Mouse (Mus musculus): ENCODE results near the gene Cdc20b.
"Not testable (repeated sequence)": the region's sequence is repeated elsewhere in the genome, so short reads cannot be mapped to it uniquely, and the experiment has no call there.

Cdc20b gene

GRCm38 (mm10) chr13:113034950-113035421, at the start of gene Cdc20b:
Gene Cdc20b, plus strand, starts transcription at chr13:113035111.
- no peak for DNase-seq (ENCODE audit: low spot score)

GRCm38 (mm10) chr13:112985605-112986450, 49.1 kb upstream of the Cdc20b start:
- DNase-seq (ENCODE audit: low spot score): no peak

GRCm38 (mm10) chr13:112986451-112986950, 48.4 kb upstream of the Cdc20b start:
- DNase-seq (ENCODE audit: low spot score): no peak

DNA sequence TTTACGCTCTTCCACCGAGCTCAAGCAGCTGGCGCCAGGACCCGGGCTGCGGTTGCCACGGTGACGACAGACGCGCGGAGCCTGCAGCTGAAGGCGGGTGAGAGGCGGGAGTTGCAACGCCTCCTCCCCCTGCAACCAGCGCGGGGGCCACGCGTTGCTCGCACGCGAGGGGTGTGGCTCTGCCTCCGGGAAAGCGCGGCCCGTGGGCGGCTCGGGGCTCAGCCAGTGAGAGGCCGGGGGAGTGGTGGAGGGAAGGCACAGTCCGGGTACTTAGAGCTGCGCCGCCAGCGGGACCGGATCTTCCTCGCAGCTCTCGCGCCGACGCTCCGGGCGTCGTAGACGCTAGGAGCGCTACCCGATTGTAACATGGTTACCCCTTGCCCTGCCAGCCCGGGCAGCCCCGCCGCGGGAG, 47.4 kb upstream of the Cdc20b start, which contains the start of gene Ccno:
Gene Ccno (plus strand): TSS at position 271 of the 412 bp plus-strand sequence.
- DNase-seq (ENCODE audit: low spot score): peak; percentile 92

- DNase-seq (ENCODE audit: low spot score): no peak
Observed at GRCm38 (mm10) chr13:112987991-112988390, 46.9 kb upstream of the Cdc20b start.

- no peak for DNase-seq (ENCODE audit: low spot score)
Observed at GRCm38 (mm10) chr13:112988866-112989265, 46.0 kb upstream of the Cdc20b start.

- DNase-seq (ENCODE audit: low spot score): no peak
Observed at GRCm38 (mm10) chr13:112989541-112989940, 45.4 kb upstream of the Cdc20b start.

DNA sequence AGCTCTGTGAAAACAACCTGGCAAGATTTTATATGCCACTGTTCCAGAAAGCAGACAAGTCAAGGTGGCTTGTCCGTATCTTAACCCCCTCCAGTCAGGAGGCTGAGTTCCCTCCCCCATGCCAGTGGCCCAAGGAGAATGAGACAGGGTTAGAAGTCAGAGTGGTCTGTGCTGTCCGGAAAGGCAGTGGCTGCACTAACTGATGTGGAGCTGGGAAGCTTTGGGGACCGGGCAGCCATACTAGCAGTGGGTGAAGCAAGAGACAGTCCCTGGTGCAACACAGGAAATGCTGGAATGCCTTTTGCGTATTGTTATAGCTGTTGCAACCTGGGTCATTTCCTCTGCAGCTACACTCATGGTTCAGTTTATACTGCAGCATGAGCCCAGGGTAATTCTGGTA, 44.6 kb upstream of the Cdc20b start:
- no peak for DNase-seq (ENCODE audit: low spot score)

DNA sequence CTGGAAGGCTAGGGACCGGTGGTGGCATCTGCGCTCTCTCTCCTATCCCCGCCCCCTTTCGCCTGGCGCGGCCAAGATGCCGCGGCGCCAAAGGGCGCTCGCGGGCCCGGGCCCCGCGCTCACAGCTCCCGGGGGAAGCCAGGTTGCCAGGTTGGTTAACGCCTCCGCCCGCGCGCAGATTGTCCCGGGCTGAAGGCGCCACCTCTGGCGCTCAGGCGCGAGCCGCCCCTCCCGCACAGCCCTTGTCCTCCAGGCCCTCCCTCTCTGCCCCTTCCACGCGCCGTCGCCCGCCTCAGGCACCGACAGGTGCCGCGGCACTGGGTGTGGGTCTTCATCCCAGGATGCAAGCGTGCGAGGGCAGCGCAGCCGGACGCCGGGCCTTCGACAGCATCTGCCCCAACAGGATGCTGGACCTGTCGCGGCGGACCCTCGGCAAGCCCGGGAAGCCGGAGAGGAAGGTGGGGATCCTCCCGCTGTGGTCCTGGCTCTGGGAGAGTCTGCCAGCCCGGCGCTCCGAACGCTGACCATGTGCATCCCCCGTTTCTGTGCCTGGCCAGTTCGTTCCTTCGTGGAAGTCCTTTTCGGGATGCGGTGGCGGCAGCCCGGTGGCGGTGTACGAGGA, 41.3 kb upstream of the Cdc20b start, which contains the start of gene Mcidas:
Gene Mcidas (plus strand): TSS at position 315 of the 622 bp plus-strand sequence.
- no peak for DNase-seq (ENCODE audit: low spot score)

DNA sequence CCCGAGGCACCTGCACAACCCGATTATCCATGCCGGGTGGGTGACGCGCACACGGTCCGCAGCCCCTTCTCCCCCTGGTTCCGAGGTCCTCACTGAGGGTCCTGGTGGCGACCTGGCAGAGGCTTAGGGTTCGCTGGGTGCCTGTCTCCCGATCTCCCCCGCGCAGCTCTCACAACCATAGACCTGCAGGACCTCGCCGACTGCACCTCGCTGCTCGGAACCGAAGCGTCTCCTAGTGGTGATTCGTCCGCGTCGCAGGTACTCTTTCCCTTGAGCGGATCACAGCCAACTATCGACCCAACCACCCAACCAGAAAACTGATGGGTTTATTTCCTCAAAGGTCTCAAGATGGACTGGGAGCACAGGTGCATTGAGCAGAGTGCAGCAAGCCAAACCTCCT, 40.7 kb upstream of the Cdc20b start:
- peak; percentile 41 for DNase-seq (ENCODE audit: low spot score)

- no peak for DNase-seq (ENCODE audit: low spot score)
Observed at GRCm38 (mm10) chr13:112996407-112996806, 38.5 kb upstream of the Cdc20b start.

GRCm38 (mm10) chr13:112997369-112997768, 37.5 kb upstream of the Cdc20b start:
- DNase-seq (ENCODE audit: low spot score): no peak

- DNase-seq (ENCODE audit: low spot score): no peak
Observed at GRCm38 (mm10) chr13:112998427-112999201, 36.3 kb upstream of the Cdc20b start.

DNA sequence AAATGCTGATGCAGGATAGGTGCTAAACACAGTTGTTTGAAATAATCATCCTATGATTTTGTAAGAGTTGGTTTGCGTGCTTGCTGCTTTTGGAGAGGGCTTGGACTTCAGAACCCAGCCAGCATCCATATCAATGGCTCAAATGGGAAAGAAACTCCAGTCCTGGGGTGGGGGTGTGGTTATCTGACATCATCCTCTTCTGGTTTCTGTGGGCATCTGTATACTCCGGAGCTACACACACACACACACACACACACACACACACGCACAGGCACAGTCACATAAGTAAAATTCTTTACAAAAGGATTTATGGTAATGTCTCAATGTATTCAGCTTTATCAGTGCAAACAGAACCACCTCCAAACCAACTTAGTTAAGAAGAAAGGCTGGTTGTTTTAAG, 34.8 kb upstream of the Cdc20b start:
- DNase-seq (ENCODE audit: low spot score): no peak

GRCm38 (mm10) chr13:113000576-113001318, 34.2 kb upstream of the Cdc20b start:
- no peak for DNase-seq (ENCODE audit: low spot score)

DNA sequence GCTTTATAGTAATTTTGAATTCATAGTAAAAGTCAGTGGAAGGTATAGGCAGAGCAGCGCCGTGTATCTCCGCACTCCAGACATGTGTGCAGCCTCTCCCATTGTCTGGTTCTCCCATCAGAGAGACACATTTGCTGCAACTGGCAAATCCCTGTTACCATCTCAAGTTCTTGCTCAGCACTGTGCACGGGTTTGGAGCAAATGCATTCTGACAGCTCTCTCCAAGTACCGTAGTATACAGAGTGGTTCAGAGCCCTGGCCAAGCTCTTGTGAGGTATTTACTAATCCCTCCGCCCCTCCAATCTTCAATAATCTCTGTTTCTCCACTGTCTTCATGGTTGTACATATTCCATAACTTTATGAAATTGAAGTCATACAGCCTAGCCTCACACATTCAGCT, 22.2 kb upstream of the Cdc20b start:
- no peak for DNase-seq (ENCODE audit: low spot score)

DNA sequence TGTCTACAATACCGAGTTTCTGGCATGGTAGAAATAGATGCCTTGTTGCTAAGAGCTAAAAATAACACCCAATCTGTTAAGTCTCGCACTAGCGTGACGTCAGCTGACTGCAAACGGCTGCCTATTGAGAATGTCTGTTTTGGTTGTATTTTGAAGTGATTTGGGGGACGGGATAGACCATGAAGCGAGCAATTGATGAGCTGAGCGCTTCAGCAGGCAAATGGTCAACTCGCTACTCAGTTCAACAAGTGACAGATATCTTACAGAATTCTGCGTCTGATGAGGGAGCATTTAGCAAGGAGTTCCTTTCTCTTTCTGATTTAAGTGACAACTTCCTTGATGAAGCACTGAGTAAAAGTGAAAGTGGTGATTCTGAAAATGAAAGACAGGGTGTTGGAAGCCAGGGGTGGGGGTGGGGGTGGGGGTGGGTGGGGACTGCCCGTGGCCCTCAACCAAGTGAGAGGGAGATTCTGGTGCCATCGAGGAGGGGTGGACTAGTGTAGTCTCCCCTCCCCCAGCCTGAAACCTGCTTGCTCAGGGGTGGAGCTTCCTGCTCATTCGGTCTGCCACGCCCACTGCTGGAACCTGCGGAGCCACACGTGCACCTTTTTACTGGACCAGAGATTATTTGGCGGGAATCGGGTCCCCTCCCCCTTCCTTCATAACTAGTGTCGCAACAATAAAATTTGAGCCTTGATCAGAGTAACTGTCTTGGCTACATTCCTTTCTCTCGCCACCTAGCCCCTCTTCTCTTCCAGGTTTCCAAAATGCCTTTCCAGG, 21.5 kb upstream of the Cdc20b start:
- not testable (repeated sequence) for DNase-seq (ENCODE audit: low spot score)

DNA sequence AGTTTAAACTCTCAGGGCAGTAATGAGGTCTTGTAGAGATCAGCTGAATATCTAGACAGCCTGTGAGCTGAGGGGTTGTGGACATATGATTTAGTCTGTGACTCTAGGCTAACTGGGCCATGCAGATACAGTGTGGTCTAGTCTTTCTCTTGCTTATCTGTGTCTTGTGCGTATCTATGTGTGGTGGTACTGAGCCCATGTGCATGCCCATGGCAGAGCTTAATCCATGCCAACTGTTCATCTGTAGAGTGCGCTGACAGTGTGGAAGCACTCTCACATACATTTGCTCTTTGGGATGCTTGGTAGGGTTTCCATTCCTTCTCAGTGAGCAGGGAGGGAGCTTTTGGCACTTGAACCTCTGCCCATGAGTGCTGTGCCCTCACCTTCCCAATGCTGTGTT, 13.4 kb upstream of the Cdc20b start:
- DNase-seq (ENCODE audit: low spot score): no peak

DNA sequence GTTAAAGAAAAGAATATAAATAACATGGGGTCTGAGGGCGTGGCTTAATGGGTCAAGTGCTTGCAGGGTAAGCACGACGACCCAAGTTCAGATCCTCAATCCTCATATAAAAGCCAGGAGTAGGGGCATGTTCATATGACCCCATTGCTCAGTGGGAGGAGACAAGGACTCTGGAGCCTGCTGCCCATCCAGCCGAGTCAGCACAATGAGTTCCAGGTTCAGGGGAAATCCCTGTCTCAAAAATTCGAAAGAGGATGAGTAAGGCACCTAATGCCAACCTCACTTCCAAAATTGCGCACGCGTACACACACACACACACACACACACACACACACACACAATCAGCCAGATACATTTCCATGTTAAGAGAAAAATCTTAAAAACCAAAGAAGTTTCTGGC, 12.4 kb upstream of the Cdc20b start:
- DNase-seq (ENCODE audit: low spot score): no peak

GRCm38 (mm10) chr13:113023274-113024143, 11.4 kb upstream of the Cdc20b start:
- no peak for DNase-seq (ENCODE audit: low spot score)
